Mouse (Mus musculus): ENCODE measurements around the gene Ephb1. TPM values are rescaled to one million over a fixed set of nuclear protein-coding genes. Genes with fewer than 3 reads are reported as not detected.

The Ephb1 gene
- polyA plus RNA-seq, 1 experiment: not detected

DNA sequence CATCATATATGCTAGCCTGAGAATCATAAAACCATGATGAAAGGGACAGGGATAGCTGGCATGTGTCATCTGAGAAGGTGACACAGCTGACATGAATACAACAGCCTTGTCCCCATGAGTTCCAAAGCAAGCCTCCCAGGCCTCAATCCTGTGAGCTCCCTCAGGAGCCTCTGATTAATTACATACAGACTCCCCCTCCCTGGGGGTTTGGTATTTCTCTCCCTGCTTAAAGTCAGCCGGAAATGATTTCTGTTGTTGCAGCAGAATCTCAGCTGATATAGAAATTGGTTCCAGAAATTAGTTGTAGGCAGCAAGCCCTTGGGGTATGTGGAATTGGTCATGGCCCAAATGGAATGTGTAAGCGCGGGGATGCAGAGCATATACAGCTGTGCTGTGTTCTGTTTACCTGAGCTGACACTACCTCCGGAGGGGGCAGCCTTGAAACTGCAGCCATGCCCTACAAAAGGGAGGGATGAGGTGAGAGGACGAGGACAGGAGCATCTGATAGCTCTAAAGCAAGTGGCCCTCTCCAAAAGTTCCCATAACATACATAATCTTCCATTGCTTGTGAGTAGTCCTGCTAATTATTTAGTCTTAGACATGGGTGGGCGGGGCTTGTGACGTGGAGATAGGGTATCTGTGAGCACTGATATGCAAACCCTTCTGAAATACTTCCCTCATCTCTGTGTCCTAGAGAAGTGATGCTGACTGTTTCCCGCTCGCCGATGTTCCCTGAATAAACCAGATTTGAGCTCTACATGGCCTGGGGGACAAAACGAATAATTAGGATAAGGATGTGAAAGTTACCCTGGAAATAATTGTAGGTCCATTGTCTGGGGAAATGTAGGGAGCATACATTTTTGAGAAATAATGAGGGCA is 477.1 kb downstream of the Ephb1 start:
- TF ChIP-seq GATA1 (IDR thresholded peaks at IDR 0.05; ENCODE audit: low read length): no peak

DNA sequence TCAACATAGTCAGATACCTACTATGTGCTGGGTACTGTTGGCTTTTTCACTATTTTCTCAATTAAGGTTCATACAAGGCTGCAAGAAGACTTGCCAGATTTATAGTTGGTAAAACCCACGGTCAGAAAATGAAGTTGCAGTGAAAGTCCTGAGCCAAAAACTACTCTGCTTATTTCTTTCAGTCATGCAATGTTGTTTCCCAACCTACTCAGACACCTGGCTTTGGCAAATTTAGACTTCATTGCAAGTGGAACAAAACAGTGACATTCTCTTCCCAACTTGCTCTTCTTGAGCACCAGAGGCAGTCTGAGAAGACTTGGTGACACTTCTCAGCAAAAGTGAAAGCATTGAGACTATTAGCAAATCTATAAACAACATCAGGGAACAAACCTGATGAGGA is 479.2 kb downstream of the Ephb1 start:
- TF ChIP-seq GATA1 (IDR thresholded peaks at IDR 0.05; ENCODE audit: low read length): no peak

Other genes starting within 250 kb of the Ephb1 start
- gene Ky, start 151.1 kb upstream of the Ephb1 start, polyA plus RNA-seq (2012): not detected in 2 replicates